Mouse (Mus musculus): ENCODE measurements around the gene Ccdc15.
A peak's percentile ranks its signal among the peaks of the same experiment; 100 is the strongest.

Gene Ccdc15

DNA sequence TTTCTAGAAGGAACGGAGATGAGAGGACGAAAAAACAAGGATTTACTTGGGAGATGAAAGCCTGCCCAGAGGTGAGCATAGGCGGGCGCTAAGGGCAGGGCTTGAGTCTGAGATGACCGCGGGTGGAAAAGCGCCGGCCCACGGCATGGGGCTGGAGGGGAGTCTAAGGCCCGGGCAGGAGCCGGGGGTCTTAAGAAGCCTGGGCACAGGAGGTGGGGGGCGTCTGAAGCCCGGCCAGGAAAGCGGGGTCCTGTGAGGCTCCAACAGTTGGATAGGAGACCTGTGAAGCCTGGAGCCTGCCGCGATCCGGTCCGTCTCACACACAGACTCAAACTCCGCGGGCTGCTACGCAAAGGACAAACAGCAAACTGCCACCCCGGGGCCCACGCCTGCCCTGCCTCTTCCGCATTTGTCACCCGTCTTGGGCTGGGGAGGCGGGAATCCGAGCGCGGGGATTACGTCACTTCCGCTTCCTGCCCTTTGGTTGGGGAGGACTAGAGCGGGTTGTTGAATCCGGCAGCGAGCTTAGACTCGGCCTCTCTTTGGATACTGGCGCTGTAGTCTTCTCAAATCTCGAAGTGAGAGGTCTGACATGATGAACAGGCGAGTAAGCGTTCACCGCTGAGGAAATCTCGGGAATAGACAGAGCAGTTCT lies at the start of gene Ccdc15:
Ccdc15 (minus strand) TSS at position 445 of the 655 bp plus-strand sequence.
- peak; percentile 99 for ATAC-seq (ENCODE audit: low TSS enrichment)

DNA sequence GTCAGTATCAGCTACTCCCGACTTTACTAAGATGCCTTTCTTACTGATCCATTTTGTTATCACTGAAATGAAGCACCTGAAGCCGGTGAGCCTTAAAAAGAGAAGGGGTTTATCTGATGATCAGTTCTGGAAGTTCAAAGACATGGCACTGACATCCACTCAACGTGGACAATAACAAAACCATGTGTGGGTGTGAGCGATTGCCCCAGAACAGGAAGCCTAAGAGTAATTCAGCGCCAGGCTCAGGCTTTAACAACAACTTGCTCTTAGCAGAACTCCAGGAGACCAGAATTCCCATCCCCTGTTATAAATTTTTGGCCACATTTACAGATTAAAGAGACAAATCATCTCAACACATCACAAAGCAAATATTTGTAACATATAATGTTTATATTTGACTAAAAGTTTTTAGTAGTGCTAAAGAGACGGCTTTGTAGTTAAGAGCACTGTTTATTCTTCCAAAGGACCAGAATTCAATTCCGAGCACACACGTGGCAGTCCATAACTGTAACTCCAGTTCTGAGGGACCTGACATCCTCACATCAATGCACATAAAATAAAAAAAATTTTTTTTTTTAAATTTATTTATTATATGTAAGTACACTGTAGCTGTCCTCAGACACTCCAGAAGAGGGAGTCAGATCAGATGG lies 45.4 kb upstream of the Ccdc15 start:
- no peak for ATAC-seq (ENCODE audit: low TSS enrichment)

DNA sequence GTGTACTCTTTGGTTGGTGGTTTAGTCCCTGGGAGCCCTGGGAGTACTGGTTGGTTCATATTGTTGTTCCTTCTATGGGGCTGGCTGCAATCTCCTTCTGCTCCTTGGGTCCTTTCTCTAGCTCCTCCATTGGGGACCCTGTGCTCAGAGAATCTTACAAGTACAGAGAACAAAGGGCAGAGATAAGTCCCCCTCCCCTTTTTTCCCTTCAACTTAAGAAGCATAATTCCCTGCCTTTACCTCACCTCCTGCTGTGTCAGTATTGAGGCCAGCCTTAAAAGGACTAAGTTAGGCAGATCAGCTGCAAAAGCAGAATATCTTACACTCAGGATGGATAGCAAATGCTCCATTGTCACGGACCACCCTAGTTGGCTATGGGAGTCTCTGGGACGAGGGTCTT lies 43.8 kb upstream of the Ccdc15 start:
- no peak for ATAC-seq (ENCODE audit: low TSS enrichment)

DNA sequence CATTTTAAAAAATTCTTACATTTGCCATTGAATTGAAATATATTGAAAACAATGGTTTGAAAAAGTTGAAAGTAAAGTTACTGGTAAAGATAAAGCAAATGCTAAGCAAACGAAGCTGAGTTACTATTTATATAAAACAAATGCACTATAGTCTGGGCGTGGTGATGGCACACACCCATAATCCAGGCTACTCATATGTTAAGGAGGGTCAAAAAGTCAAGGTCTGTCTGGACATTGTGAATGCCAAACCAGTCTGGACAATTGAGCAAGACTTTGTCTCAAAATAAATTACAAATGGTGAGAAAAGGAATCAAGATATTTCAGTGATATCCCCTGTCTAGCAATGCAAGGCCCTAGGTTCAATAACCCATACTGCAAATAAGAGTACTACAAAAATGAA lies 42.7 kb upstream of the Ccdc15 start:
- ATAC-seq (ENCODE audit: low TSS enrichment): no peak

- peak; percentile 75 for ATAC-seq (ENCODE audit: low TSS enrichment)
These were observed 36.3 kb upstream of the Ccdc15 start for GRCm38 (mm10) chr9:37384284-37385182.

- no peak for ATAC-seq (ENCODE audit: low TSS enrichment)
These were observed 34.9 kb upstream of the Ccdc15 start for GRCm38 (mm10) chr9:37383161-37383560.

GRCm38 (mm10) chr9:37375718-37376117 lies 27.5 kb upstream of the Ccdc15 start:
- ATAC-seq (ENCODE audit: low TSS enrichment): peak; percentile 51

GRCm38 (mm10) chr9:37371232-37371801 lies 23.1 kb upstream of the Ccdc15 start:
- ATAC-seq (ENCODE audit: low TSS enrichment): no peak

GRCm38 (mm10) chr9:37368860-37369259 lies 20.6 kb upstream of the Ccdc15 start:
- no peak for ATAC-seq (ENCODE audit: low TSS enrichment)

DNA sequence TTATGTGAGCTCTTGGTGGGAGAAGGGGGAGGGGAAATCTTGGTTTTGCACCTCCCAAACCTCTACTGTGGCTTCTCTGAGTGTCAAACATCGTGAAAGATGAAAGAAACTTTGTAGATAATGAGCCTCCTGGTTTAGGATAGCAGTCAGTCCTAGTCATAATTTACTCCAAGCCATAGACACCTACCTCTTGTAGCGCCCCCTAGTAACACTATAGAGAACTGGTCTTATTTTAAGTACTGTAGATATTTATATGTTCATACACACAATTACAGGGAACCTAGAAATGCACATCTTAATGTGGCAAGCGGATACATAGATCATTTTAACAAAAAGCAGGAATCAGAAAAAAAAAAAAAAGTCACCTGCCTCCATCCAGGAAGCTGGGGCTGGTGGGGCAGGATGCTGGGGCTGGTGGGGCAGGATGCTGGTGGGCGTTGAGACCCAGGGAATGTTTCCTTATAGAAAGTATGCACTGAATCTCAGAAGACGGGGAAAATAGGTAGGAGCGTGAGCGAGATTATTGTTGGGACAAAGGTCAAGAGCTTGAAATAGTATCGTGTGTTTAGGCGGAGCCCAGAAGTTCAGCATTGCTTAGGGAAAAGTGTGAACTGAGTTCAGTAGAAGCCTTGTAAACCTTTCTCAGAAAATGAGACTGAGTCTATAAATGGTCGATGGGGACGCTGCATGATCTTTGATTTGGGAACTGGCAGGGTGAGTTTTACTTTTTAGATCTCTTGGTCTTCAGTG lies 20.0 kb upstream of the Ccdc15 start:
- no peak for ATAC-seq (ENCODE audit: low TSS enrichment)

DNA sequence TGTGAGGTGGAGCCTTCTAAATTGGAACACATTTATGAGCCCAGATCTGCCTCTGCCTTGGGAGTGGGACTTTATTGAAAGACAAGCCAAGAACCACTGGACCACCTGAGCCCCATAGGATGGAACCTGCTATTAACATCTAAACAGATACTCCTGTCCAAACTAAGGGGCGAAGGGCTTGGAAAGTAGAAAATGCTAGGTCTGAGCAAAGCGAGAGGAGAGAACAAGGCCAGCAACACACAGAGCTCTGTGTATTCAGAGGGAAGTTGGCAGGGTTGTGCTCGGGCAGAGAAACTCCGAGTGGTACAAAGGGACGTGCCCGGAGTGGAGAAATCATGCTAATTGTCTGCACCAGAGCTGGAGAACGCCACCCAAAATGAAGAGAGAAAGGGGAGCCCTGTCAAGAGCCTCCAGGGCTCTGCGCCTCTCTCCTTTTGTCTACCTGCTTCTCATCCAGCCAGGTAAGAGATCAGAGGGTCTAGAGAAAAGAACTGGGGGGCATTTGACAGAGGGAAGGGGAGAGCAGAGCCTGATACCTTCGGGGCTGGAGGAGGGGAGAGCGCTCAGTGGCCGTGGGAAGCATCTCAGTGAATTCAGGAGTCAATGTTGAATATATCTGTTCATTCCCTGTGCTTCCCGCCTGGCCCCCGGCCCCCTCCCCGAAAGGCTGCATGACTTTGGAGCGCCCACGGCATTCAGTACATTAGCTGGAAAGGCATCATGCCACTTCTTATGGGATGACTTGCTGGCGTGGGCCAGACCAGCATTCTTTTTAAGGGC lies 19.3 kb upstream of the Ccdc15 start, which contains the start of gene Hepacam:
Hepacam (plus strand) TSS at position 51 of the 780 bp plus-strand sequence.
- peak; percentile 78 for ATAC-seq (ENCODE audit: low TSS enrichment)

GRCm38 (mm10) chr9:37365706-37366105 lies 17.5 kb upstream of the Ccdc15 start:
- no peak for ATAC-seq (ENCODE audit: low TSS enrichment)

DNA sequence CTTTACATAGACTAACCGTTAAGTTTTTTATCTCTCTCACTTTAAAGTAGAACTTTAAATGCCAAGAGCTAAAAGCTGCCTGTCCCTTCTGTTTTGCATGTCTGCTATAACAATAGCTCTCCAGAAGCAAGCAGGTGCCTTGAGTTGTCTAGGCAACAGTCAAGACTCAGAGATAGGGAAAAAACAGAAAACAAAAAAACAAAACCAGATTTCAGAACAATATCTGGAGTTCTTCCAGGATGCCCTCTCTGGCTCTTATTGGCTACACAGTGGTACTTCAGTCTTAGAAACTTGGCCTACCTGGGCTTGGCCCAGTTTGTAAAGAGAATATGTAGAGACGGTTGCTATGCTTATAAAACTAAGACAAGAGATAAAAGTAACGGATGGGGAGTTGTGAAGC lies 16.2 kb upstream of the Ccdc15 start:
- ATAC-seq (ENCODE audit: low TSS enrichment): no peak

GRCm38 (mm10) chr9:37363551-37363950 lies 15.3 kb upstream of the Ccdc15 start:
- ATAC-seq (ENCODE audit: low TSS enrichment): no peak

DNA sequence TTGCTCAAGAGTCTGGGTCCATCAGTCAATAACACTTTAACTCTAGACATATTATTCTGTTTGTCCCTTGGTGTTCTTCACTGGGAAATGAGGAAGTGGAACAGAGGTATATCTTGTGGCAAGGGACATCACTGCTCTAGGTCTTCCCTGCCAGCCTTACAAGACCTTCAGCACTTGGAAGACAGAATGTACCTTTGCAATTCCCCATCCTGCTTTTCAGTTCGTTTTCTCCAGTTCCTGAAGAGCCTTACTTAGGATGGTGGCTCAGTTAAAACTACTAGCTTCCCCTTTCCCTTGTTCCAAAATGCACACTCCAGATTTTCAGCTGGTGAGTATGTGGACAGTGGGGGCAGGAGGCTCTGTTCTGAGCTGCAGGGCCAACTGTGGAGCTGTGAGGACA lies 14.6 kb upstream of the Ccdc15 start:
- no peak for ATAC-seq (ENCODE audit: low TSS enrichment)

GRCm38 (mm10) chr9:37362084-37362483 lies 13.9 kb upstream of the Ccdc15 start:
- no peak for ATAC-seq (ENCODE audit: low TSS enrichment)

DNA sequence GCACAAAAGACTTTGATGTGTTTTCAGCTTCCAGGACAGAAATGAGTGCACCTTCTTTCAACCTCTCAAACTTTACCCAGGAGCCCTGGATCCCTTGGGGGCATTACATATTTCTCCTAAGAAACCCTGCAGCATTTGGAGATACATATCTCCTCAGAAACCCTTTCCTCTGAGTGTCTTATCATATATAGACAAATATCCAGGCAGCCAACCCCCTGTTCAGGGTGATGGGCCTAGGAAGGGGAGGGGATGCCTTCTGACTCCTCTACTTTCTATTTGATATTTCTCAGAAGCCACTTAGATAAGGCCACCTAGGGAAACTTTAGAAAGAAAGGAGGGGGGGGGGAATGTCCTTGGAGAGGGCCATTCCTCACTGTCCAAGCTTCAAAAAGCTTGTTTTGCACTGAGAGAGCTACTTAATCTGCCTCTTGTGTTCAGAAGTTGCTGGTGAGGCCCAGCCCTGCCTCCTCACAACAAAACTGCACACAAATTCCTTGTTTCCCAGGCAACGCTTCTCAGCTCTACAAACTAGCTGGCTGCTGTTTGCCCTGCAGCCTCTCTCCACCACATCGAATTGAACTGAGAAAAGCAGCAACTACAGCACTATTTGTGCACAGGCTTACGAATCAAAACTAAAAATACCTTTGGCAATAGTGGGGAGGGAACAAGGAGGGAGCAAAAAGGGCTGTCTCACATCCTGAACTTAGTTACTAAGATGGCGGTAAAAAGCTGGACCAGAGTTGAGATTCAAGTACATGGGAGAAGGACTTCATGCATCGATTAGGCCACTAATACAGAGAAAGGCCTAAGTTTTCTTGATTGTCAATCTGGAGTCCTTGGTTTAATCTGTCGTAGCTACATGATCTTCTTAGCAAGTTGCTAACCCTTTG lies 11.3 kb upstream of the Ccdc15 start:
- peak; percentile 90 for ATAC-seq (ENCODE audit: low TSS enrichment)

DNA sequence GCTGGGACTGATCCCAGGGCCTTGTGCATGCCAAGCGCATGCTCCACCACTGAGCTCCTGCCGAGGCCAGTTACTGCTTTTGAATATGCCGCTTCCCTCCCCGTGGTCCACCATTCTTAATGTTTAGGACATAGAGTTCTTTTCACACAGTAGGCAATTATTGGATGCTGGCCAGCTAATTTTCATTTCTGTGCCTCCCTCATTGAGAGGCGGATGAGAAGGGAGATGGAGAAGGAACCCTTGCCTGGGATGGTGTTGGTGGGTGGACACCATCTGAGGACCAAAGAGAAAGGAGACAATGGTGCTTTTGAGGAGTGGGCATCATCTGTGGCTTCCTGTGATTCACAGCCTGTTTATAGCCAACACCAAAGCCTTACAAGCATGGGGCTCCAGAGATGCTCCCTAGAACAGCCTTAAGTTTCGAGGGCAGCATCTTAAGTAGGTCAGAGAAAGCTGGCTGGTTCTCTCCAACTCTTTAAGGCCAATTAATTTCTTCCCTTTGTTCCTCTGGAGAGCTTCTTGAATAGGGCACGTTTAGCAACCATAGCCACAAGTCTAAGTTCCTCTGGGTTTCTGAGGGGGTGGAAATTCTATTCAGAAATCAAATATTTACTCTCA lies 10.6 kb upstream of the Ccdc15 start:
- ATAC-seq (ENCODE audit: low TSS enrichment): peak; percentile 60

GRCm38 (mm10) chr9:37354485-37354884 lies 6.3 kb upstream of the Ccdc15 start:
- no peak for ATAC-seq (ENCODE audit: low TSS enrichment)

All from frontal cortex, adult (tissue).